Mouse (Mus musculus) stomach, embryonic 16.5 days (tissue): ENCODE measurements at regions not wholly inside any gene's neighbourhood (a gene's known extent, or its start where the extent isn't known, plus 50 kb on each side); places are given as distances from the start of the nearest gene placed in this dataset.

Source experiments
- ATAC-seq: fragments of 200-750 bp; cut with Nextera tagmentation; 2 replicates; pipeline ENCODE4 v1.8.0; 2017; ENCODE audit warnings: moderate number of reproducible peaks, moderate TSS enrichment; ENCODE audit not compliant: insufficient read depth, low FRiP score
- H3K27ac ChIP-seq: fragments of 300-500 bp; sonication (generic); 2 replicates; pipeline ENCODE4 v1.5.1; 2014; ENCODE audit warnings: low read length
- H3K27me3 ChIP-seq: fragments of 300-500 bp; sonication (generic); 2 replicates; pipeline ENCODE4 v1.6.1; 2014; ENCODE audit warnings: low read length, control low read depth, mixed read lengths; ENCODE audit not compliant: control insufficient read depth, insufficient read depth
- H3K36me3 ChIP-seq: fragments of 300-500 bp; sonication (generic); 2 replicates; pipeline ENCODE4 v1.6.1; 2014; ENCODE audit warnings: low read length; ENCODE audit not compliant: control insufficient read depth, insufficient read depth
- H3K4me1 ChIP-seq: fragments of 300-500 bp; sonication (generic); 2 replicates; pipeline ENCODE4 v1.6.1; 2014; ENCODE audit warnings: low read length, control low read depth, mixed read lengths; ENCODE audit not compliant: control insufficient read depth, insufficient read depth
- H3K4me2 ChIP-seq: fragments of 300-500 bp; sonication (generic); 2 replicates; pipeline ENCODE4 v1.6.1; 2014; ENCODE audit warnings: low read depth, low read length, mixed read lengths
- H3K4me3 ChIP-seq: fragments of 300-500 bp; sonication (generic); replicated peaks from 2 replicates; pipeline ENCODE4 v1.5.1; 2014; ENCODE audit warnings: mild to moderate bottlenecking, low read length
- H3K9ac ChIP-seq: fragments of 300-500 bp; sonication (generic); 2 replicates; pipeline ENCODE4 v1.6.1; 2014; ENCODE audit warnings: low read length
- H3K9me3 ChIP-seq: fragments of 300-500 bp; sonication (generic); replicated peaks from 2 replicates; pipeline ENCODE4 v1.6.1; 2016; ENCODE audit warnings: low read length, control low read depth; ENCODE audit not compliant: control insufficient read depth
- WGBS: fragments of 180-500 bp; shearing (Covaris S2); extraction: QIAGEN DNeasy Blood & Tissue Kit; methylation state at CpG from one replicate; pipeline ENCODE4 v1.1.7; 2014; 5-methylcytosine and 5-hydroxymethylcytosine counted together

DNA sequence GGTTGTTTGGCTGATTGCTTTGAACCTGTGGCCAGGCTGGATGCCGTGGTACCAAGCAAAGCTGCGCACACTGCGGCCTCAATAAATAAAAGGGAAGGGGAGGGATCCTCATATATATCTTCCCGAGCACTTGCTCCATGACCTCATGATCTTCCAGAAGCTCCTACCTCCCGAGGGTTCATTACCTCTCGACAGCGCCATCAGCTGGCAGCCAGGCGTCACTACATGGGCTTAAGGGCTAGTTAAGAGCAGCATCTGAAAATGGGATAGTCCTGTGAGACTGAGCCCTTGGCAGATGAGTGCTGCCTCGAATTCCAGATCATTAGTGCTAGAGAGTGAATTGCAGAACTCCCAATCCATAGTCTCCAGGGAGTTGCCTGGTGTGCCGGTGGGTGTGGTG, 134.0 kb downstream of the Zfp281 start:
- no peak overlapping the region for H3K27ac ChIP-seq
- no peak overlapping the region for H3K9ac ChIP-seq
- no peak overlapping the region for H3K4me3 ChIP-seq
- no peaks in the 10 kb centered on the region for H3K9me3 ChIP-seq
- no peaks in the 10 kb centered on the region for H3K4me1 ChIP-seq
- WGBS, result 63% methylated on average over 10 of the region's 10 CpGs
- no peak overlapping the region for H3K4me2 ChIP-seq
- H3K36me3 ChIP-seq, result no peaks in the 10 kb centered on the region
- ATAC-seq, result no peak
- no peaks in the 10 kb centered on the region for H3K27me3 ChIP-seq

DNA sequence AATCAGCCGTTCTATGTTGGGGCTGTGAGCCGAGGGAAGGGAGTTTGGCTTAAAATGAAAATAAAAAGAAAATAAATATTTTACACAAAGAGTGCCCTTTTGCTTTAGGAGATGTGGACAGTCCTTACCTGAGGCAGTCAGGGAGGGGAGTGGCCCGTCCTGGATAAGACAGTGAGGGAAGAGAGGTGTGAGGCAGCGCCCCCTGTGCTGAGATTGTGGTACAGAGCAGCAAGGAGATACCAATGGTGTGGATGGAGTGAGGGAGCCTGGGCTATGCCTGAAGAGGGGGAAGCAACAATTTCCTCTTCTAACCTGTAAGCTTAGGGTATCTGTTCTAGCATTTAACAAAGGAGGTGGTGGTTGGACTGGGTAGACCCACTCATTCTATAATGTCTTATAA, 134.5 kb downstream of the Zfp281 start:
- WGBS, result 68% methylated on average over 4 of the region's 4 CpGs
- Histone ChIP-seq H3K9me3 (no peaks in the 10 kb centered on the region), H3K4me1 (no peaks in the 10 kb centered on the region), H3K9ac (no peak overlapping the region), H3K4me2 (no peak overlapping the region), H3K27me3 (no peaks in the 10 kb centered on the region), H3K4me3 (no peak overlapping the region), H3K36me3 (no peaks in the 10 kb centered on the region), H3K27ac (no peak overlapping the region)
- no peak for ATAC-seq

DNA sequence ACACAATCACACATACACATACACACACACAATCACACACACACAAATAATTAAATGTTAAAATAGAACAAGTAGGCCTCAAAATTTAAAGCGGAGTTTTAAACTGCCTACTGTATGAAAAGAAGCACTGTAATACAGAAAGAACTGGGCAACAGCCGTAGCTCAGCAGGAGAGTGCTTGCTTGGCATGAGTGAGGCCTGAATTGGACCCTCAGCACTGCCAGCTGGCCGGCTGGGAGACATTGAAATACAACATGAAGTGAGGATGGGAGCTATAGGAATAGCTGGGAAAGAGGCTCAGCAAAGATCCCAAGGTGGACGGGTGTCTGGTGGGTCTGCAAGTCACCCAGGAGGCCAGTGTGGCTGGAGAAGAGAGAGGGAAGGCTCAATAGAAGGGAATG, 136.8 kb downstream of the Zfp281 start:
- H3K4me3 ChIP-seq, result no peak overlapping the region
- H3K9ac ChIP-seq, result no peak overlapping the region
- no peak overlapping the region for H3K4me2 ChIP-seq
- no peaks in the 10 kb centered on the region for H3K4me1 ChIP-seq
- no peaks in the 10 kb centered on the region for H3K9me3 ChIP-seq
- ATAC-seq, result no peak
- no peaks in the 10 kb centered on the region for H3K36me3 ChIP-seq
- H3K27me3 ChIP-seq, result no peaks in the 10 kb centered on the region
- H3K27ac ChIP-seq, result no peak overlapping the region
- 85% methylated on average over 4 of the region's 4 CpGs for WGBS

GRCm38 (mm10) chr1:136768969-136769401, 144.3 kb downstream of the Zfp281 start:
- Histone ChIP-seq H3K4me3 (peak overlapping the region; percentile 24), H3K9me3 (0 out of 2 replicates have a peak, but pooled peaks cover 4% of the 10 kb centered on the region), H3K4me1 (peaks cover 5% of the 10 kb centered on the region; the same call in 1 of the 2 replicates), H3K4me2 (peak overlapping the region; percentile 49), H3K9ac (peak overlapping the region; percentile 23), H3K36me3 (no peaks in the 10 kb centered on the region), H3K27me3 (no peaks in the 10 kb centered on the region), H3K27ac (peak overlapping the region; percentile 5; the same call in 1 of the 2 replicates)
- 2% methylated on average over 10 of the region's 10 CpGs for WGBS
- ATAC-seq, result peak; percentile 68; the same call in 1 of the 2 replicates

- H3K4me2 ChIP-seq, result no peak overlapping the region
- H3K4me3 ChIP-seq, result no peak overlapping the region
- no peak for ATAC-seq
- peaks cover 5% of the 10 kb centered on the region; the same call in 1 of the 2 replicates for H3K4me1 ChIP-seq
- H3K27me3 ChIP-seq, result no peaks in the 10 kb centered on the region
- 89% methylated on average over 6 of the region's 6 CpGs for WGBS
- no peak overlapping the region for H3K27ac ChIP-seq
- no peaks in the 10 kb centered on the region for H3K36me3 ChIP-seq
- 0 out of 2 replicates have a peak, but pooled peaks cover 4% of the 10 kb centered on the region for H3K9me3 ChIP-seq
- H3K9ac ChIP-seq, result no peak overlapping the region
Measured at GRCm38 (mm10) chr1:136773743-136774142, 149.0 kb downstream of the Zfp281 start.

GRCm38 (mm10) chr1:136776211-136776610, 151.5 kb downstream of the Zfp281 start:
- ATAC-seq, result no peak
- WGBS, result 69% methylated on average over 17 of the region's 17 CpGs
- no peak overlapping the region for H3K27ac ChIP-seq

GRCm38 (mm10) chr1:136777263-136777980, 152.7 kb downstream of the Zfp281 start:
- H3K4me2 ChIP-seq, result no peak overlapping the region
- WGBS, result 56% methylated on average over 20 of the region's 20 CpGs

More at GRCm38 (mm10) chr1:136776211-136776610, 151.5 kb downstream of the Zfp281 start:
- Histone ChIP-seq H3K9me3 (0 out of 2 replicates have a peak, but pooled peaks cover 4% of the 10 kb centered on the region), H3K36me3 (no peaks in the 10 kb centered on the region), H3K4me1 (no peaks in the 10 kb centered on the region), H3K27me3 (no peaks in the 10 kb centered on the region), H3K4me3 (no peak overlapping the region), H3K9ac (no peak overlapping the region), H3K4me2 (no peak overlapping the region)

GRCm38 (mm10) chr1:136779384-136779783, 154.7 kb downstream of the Zfp281 start:
- Histone ChIP-seq H3K4me3 (no peak overlapping the region), H3K9me3 (no peaks in the 10 kb centered on the region), H3K4me2 (no peak overlapping the region), H3K9ac (no peak overlapping the region), H3K27me3 (no peaks in the 10 kb centered on the region), H3K4me1 (no peaks in the 10 kb centered on the region), H3K36me3 (no peaks in the 10 kb centered on the region), H3K27ac (no peak overlapping the region)
- ATAC-seq, result no peak
- WGBS, result 90% methylated on average over 8 of the region's 8 CpGs

More at GRCm38 (mm10) chr1:136777263-136777980, 152.7 kb downstream of the Zfp281 start:
- H3K27me3 ChIP-seq, result no peaks in the 10 kb centered on the region
- ATAC-seq, result no peak
- no peaks in the 10 kb centered on the region for H3K36me3 ChIP-seq
- no peak overlapping the region for H3K27ac ChIP-seq
- H3K9ac ChIP-seq, result no peak overlapping the region
- H3K4me1 ChIP-seq, result no peaks in the 10 kb centered on the region
- H3K9me3 ChIP-seq, result 0 out of 2 replicates have a peak, but pooled peaks cover 4% of the 10 kb centered on the region
- H3K4me3 ChIP-seq, result no peak overlapping the region

DNA sequence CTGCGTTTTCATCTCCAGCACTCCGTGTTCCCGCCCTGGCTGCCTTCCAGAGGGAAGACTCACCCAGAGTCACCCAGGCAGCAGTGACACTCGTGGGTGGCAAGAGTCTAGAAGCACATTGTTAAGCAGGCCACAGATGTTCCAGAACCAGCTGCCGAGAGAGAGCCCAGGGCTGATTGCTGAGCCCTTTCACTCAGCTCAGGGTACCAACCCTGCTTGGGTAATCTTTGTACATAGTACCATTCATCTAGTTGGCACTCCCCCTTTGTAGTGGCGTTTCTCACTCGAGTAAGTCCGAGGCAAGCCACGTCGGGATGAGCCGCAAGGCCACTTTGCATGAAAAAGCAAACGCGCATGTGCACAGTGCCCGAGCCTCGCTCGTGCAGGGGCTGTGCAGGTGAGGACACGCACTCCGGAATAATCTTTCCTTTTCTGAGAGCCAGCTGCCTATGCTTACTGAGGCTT, 156.9 kb downstream of the Zfp281 start:
- H3K27ac ChIP-seq, result peak overlapping the region; percentile 63
- H3K9ac ChIP-seq, result peak overlapping the region; percentile 58
- no peaks in the 10 kb centered on the region for H3K4me1 ChIP-seq
- no peaks in the 10 kb centered on the region for H3K27me3 ChIP-seq
- no peaks in the 10 kb centered on the region for H3K36me3 ChIP-seq
- H3K4me3 ChIP-seq, result peak overlapping the region; percentile 35
- no peaks in the 10 kb centered on the region for H3K9me3 ChIP-seq
- peak overlapping the region; percentile 56 for H3K4me2 ChIP-seq
- 14% methylated on average over 18 of the region's 18 CpGs for WGBS
- ATAC-seq, result peak; percentile 66; the same call in 1 of the 2 replicates
